Mouse (Mus musculus) cerebellum, postnatal 10 days (tissue): Measurements from ENCODE around the gene Negr1.

Source experiments
- DNase-seq, 2 experiments: peaks; one replicate each; pipeline ENCODE4 v3.0.0; 2021; ENCODE audit warnings: mixed read lengths in 2 of 2

Negr1 gene

GRCm38 (mm10) chr3:156809836-156810235, 248.2 kb downstream of the Negr1 start:
- DNase-seq, result no peak

GRCm38 (mm10) chr3:156816938-156817337, 255.3 kb downstream of the Negr1 start:
- DNase-seq, result no peak

- no peak for DNase-seq
Observed at GRCm38 (mm10) chr3:156817452-156817851, 255.9 kb downstream of the Negr1 start.

GRCm38 (mm10) chr3:156823039-156823438, 261.4 kb downstream of the Negr1 start:
- no peak for DNase-seq

- DNase-seq, result no peak
Observed at GRCm38 (mm10) chr3:156833920-156834319, 272.3 kb downstream of the Negr1 start.

- DNase-seq, result no peak
Observed at GRCm38 (mm10) chr3:156838550-156838949, 277.0 kb downstream of the Negr1 start.

GRCm38 (mm10) chr3:156848385-156848784, 286.8 kb downstream of the Negr1 start:
- DNase-seq, result no peak

GRCm38 (mm10) chr3:156851921-156852320, 290.3 kb downstream of the Negr1 start:
- DNase-seq, result peak; percentile 54 to 66

GRCm38 (mm10) chr3:156870239-156870921, 308.8 kb downstream of the Negr1 start:
- DNase-seq, result no peak

- no peak for DNase-seq
Observed at GRCm38 (mm10) chr3:156870922-156871257, 309.3 kb downstream of the Negr1 start.

GRCm38 (mm10) chr3:156871641-156872196, 310.1 kb downstream of the Negr1 start:
- DNase-seq, result peak in 1 of 2 experiments; percentile 51

GRCm38 (mm10) chr3:156876551-156876950, 315.0 kb downstream of the Negr1 start:
- no peak for DNase-seq

GRCm38 (mm10) chr3:156882129-156882528, 320.5 kb downstream of the Negr1 start:
- no peak for DNase-seq

- DNase-seq, result peak in 1 of 2 experiments; percentile 34
Observed at GRCm38 (mm10) chr3:156883873-156884272, 322.3 kb downstream of the Negr1 start.

GRCm38 (mm10) chr3:156885689-156886088, 324.1 kb downstream of the Negr1 start:
- no peak for DNase-seq

GRCm38 (mm10) chr3:156886915-156887314, 325.3 kb downstream of the Negr1 start:
- DNase-seq, result no peak

GRCm38 (mm10) chr3:156890986-156891385, 329.4 kb downstream of the Negr1 start:
- DNase-seq, result peak; percentile 59 to 62

- DNase-seq, result peak; percentile 57 to 59
Observed at GRCm38 (mm10) chr3:156895322-156895721, 333.7 kb downstream of the Negr1 start.

- DNase-seq, result no peak
Observed at GRCm38 (mm10) chr3:156896106-156896505, 334.5 kb downstream of the Negr1 start.

GRCm38 (mm10) chr3:156896552-156896951, 335.0 kb downstream of the Negr1 start:
- DNase-seq, result no peak

GRCm38 (mm10) chr3:156901140-156901539, 339.5 kb downstream of the Negr1 start:
- DNase-seq, result no peak

- no peak for DNase-seq
Observed at GRCm38 (mm10) chr3:156903925-156904576, 342.5 kb downstream of the Negr1 start.

GRCm38 (mm10) chr3:156912816-156913215, 351.2 kb downstream of the Negr1 start:
- DNase-seq, result no peak

GRCm38 (mm10) chr3:156921369-156921768, 359.8 kb downstream of the Negr1 start:
- peak in 1 of 2 experiments; percentile 27 for DNase-seq
